Mouse (Mus musculus) layer of hippocampus, adult 11-12 months (tissue): ENCODE results near the gene Pin1rt1.
A peak's percentile ranks its signal among the peaks of the same experiment; 100 is the strongest.

ENCODE experiments used
- DNase-seq: peaks from one replicate; pipeline ENCODE4 v3.0.0; 2022; ENCODE audit warnings: low spot score

The Pin1rt1 gene

GRCm38 (mm10) chr2:104711585-104712485 lies 4.3 kb downstream of the Pin1rt1 start, which contains the start of gene Tcp11l1:
TSS of gene Tcp11l1 (minus strand) at chr2:104712169.
- DNase-seq: peak; percentile 74

GRCm38 (mm10) chr2:104710670-104711370 lies 5.4 kb downstream of the Pin1rt1 start:
- no peak for DNase-seq

- no peak for DNase-seq
Observed at GRCm38 (mm10) chr2:104709786-104710337, 6.3 kb downstream of the Pin1rt1 start.

- no peak for DNase-seq
Observed at GRCm38 (mm10) chr2:104704355-104704754, 11.8 kb downstream of the Pin1rt1 start.

- DNase-seq: no peak
Observed at GRCm38 (mm10) chr2:104703158-104703557, 13.0 kb downstream of the Pin1rt1 start.

- DNase-seq: no peak
Observed at GRCm38 (mm10) chr2:104699659-104700058, 16.5 kb downstream of the Pin1rt1 start.

GRCm38 (mm10) chr2:104692551-104692950 lies 23.6 kb downstream of the Pin1rt1 start:
- DNase-seq: no peak

GRCm38 (mm10) chr2:104690720-104691119 lies 25.5 kb downstream of the Pin1rt1 start:
- DNase-seq: no peak

- no peak for DNase-seq
Observed at GRCm38 (mm10) chr2:104688724-104689123, 27.5 kb downstream of the Pin1rt1 start.

GRCm38 (mm10) chr2:104688321-104688720 lies 27.9 kb downstream of the Pin1rt1 start:
- no peak for DNase-seq

- DNase-seq: no peak
Observed at GRCm38 (mm10) chr2:104687261-104687660, 28.9 kb downstream of the Pin1rt1 start.

- peak; percentile 70 for DNase-seq
Observed at GRCm38 (mm10) chr2:104685418-104685817, 30.8 kb downstream of the Pin1rt1 start.

- no peak for DNase-seq
Observed at GRCm38 (mm10) chr2:104684771-104685170, 31.4 kb downstream of the Pin1rt1 start.

- no peak for DNase-seq
Observed at GRCm38 (mm10) chr2:104677326-104677725, 38.9 kb downstream of the Pin1rt1 start.

- DNase-seq: no peak
Observed at GRCm38 (mm10) chr2:104671724-104672123, 44.5 kb downstream of the Pin1rt1 start.

GRCm38 (mm10) chr2:104669122-104669804 lies 46.9 kb downstream of the Pin1rt1 start:
- DNase-seq: no peak
